Mouse (Mus musculus): ENCODE results near the gene Foxp1. TPM values are rescaled to one million over a fixed set of nuclear protein-coding genes. Genes with fewer than 3 reads are reported as not detected.
A peak's percentile ranks its signal among the peaks of the same experiment; 100 is the strongest.

The Foxp1 gene
- polyA plus RNA-seq, 1 experiment from 2014 or later = 99.3 TPM

- H3K27ac ChIP-seq = peak overlapping the region; percentile 82
- H3K9me3 ChIP-seq = no peaks in the 10 kb centered on the region
- H3K27me3 ChIP-seq (ENCODE audit: insufficient read depth, poor library complexity, severe bottlenecking) = no peaks in the 10 kb centered on the region
- H3K4me1 ChIP-seq = peaks cover 63% of the 10 kb centered on the region
- peak overlapping the region; percentile 48 for H3K4me3 ChIP-seq
- no peaks in the 10 kb centered on the region for H3K36me3 ChIP-seq
- peak; percentile 79 for DNase-seq (ENCODE audit: low spot score)
- 19% methylated on average over 13 of the region's 13 CpGs for WGBS
Observed at GRCm38 (mm10) chr6:99265945-99266656, 256.4 kb downstream of the Foxp1 start.

- Histone ChIP-seq H3K4me1 (peaks cover 66% of the 10 kb centered on the region), H3K27ac (peak overlapping the region; percentile 82; the same call in 1 of the 2 replicates), H3K9me3 (no peaks in the 10 kb centered on the region), H3K36me3 (no peaks in the 10 kb centered on the region), H3K4me3 (peak overlapping the region; percentile 48; the same call in 1 of the 2 replicates), H3K27me3 (ENCODE audit: insufficient read depth, poor library complexity, severe bottlenecking) (no peaks in the 10 kb centered on the region)
- DNase-seq (ENCODE audit: low spot score) = no peak
- WGBS = 29% methylated on average over 4 of the region's 4 CpGs
Observed at GRCm38 (mm10) chr6:99265173-99265572, 257.3 kb downstream of the Foxp1 start.

GRCm38 (mm10) chr6:99264192-99265093, 258.1 kb downstream of the Foxp1 start:
- no peak for DNase-seq (ENCODE audit: low spot score)
- H3K27ac ChIP-seq = peak overlapping the region; percentile 82; the same call in 1 of the 2 replicates

GRCm38 (mm10) chr6:99263886-99264185, 258.7 kb downstream of the Foxp1 start:
- DNase-seq (ENCODE audit: low spot score) = no peak
- H3K4me3 ChIP-seq = peak overlapping the region; percentile 33; the same call in 1 of the 2 replicates
- peaks cover 65% of the 10 kb centered on the region for H3K4me1 ChIP-seq
- H3K9me3 ChIP-seq = no peaks in the 10 kb centered on the region
- no peaks in the 10 kb centered on the region for H3K36me3 ChIP-seq
- no peaks in the 10 kb centered on the region for H3K27me3 ChIP-seq (ENCODE audit: insufficient read depth, poor library complexity, severe bottlenecking)
- H3K27ac ChIP-seq = peak overlapping the region; percentile 73; the same call in 1 of the 2 replicates
- WGBS = 39% methylated on average over 2 of the region's 2 CpGs

More at GRCm38 (mm10) chr6:99264192-99265093, 258.1 kb downstream of the Foxp1 start:
- no peaks in the 10 kb centered on the region for H3K27me3 ChIP-seq (ENCODE audit: insufficient read depth, poor library complexity, severe bottlenecking)
- H3K4me3 ChIP-seq = peak overlapping the region; percentile 29; the same call in 1 of the 2 replicates
- H3K9me3 ChIP-seq = no peaks in the 10 kb centered on the region
- peaks cover 66% of the 10 kb centered on the region for H3K4me1 ChIP-seq
- H3K36me3 ChIP-seq = no peaks in the 10 kb centered on the region
- WGBS = 45% methylated on average over 13 of the region's 13 CpGs

GRCm38 (mm10) chr6:99263061-99263885, 259.2 kb downstream of the Foxp1 start:
- Histone ChIP-seq H3K27me3 (ENCODE audit: insufficient read depth, poor library complexity, severe bottlenecking) (no peaks in the 10 kb centered on the region), H3K36me3 (no peaks in the 10 kb centered on the region), H3K4me1 (peaks cover 65% of the 10 kb centered on the region), H3K27ac (peak overlapping the region; percentile 73; the same call in 1 of the 2 replicates), H3K4me3 (peak overlapping the region; percentile 33), H3K9me3 (no peaks in the 10 kb centered on the region)
- 8% methylated on average over 12 of the region's 12 CpGs for WGBS
- DNase-seq (ENCODE audit: low spot score) = no peak

- Histone ChIP-seq H3K4me1 (peaks cover 58% of the 10 kb centered on the region), H3K27me3 (ENCODE audit: insufficient read depth, poor library complexity, severe bottlenecking) (no peaks in the 10 kb centered on the region), H3K36me3 (no peaks in the 10 kb centered on the region), H3K27ac (peak overlapping the region; percentile 17; the same call in 1 of the 2 replicates), H3K4me3 (no peak overlapping the region), H3K9me3 (no peaks in the 10 kb centered on the region)
- no peak for DNase-seq (ENCODE audit: low spot score)
- 67% methylated on average over 4 of the region's 4 CpGs for WGBS
Observed at GRCm38 (mm10) chr6:99261737-99262130, 260.8 kb downstream of the Foxp1 start.

- Histone ChIP-seq H3K4me1 (peaks cover 52% of the 10 kb centered on the region), H3K4me3 (no peak overlapping the region), H3K9me3 (no peaks in the 10 kb centered on the region), H3K27me3 (ENCODE audit: insufficient read depth, poor library complexity, severe bottlenecking) (no peaks in the 10 kb centered on the region), H3K36me3 (no peaks in the 10 kb centered on the region), H3K27ac (peak overlapping the region; percentile 17; the same call in 1 of the 2 replicates)
- no peak for DNase-seq (ENCODE audit: low spot score)
- WGBS = 61% methylated on average over 11 of the region's 11 CpGs
Observed at GRCm38 (mm10) chr6:99260941-99261736, 261.4 kb downstream of the Foxp1 start.

- Histone ChIP-seq H3K36me3 (no peaks in the 10 kb centered on the region), H3K4me1 (peaks cover 34% of the 10 kb centered on the region), H3K27ac (no peak overlapping the region), H3K27me3 (ENCODE audit: insufficient read depth, poor library complexity, severe bottlenecking) (no peaks in the 10 kb centered on the region), H3K4me3 (no peak overlapping the region), H3K9me3 (no peaks in the 10 kb centered on the region)
- 60% methylated on average over 5 of the region's 5 CpGs for WGBS
- no peak for DNase-seq (ENCODE audit: low spot score)
Observed at GRCm38 (mm10) chr6:99258346-99258745, 264.2 kb downstream of the Foxp1 start.

GRCm38 (mm10) chr6:99257676-99258075, 264.8 kb downstream of the Foxp1 start:
- Histone ChIP-seq H3K27ac (no peak overlapping the region), H3K4me3 (no peak overlapping the region), H3K4me1 (peaks cover 28% of the 10 kb centered on the region), H3K36me3 (no peaks in the 10 kb centered on the region), H3K9me3 (no peaks in the 10 kb centered on the region), H3K27me3 (ENCODE audit: insufficient read depth, poor library complexity, severe bottlenecking) (no peaks in the 10 kb centered on the region)
- WGBS = 71% methylated on average over 2 of the region's 2 CpGs
- DNase-seq (ENCODE audit: low spot score) = no peak

- Histone ChIP-seq H3K4me1 (peaks cover 22% of the 10 kb centered on the region), H3K27ac (no peak overlapping the region), H3K36me3 (no peaks in the 10 kb centered on the region), H3K4me3 (no peak overlapping the region), H3K9me3 (no peaks in the 10 kb centered on the region), H3K27me3 (ENCODE audit: insufficient read depth, poor library complexity, severe bottlenecking) (no peaks in the 10 kb centered on the region)
- 69% methylated on average over 8 of the region's 8 CpGs for WGBS
- no peak for DNase-seq (ENCODE audit: low spot score)
Observed at GRCm38 (mm10) chr6:99253331-99253730, 269.2 kb downstream of the Foxp1 start.

GRCm38 (mm10) chr6:99252816-99253215, 269.7 kb downstream of the Foxp1 start:
- Histone ChIP-seq H3K9me3 (no peaks in the 10 kb centered on the region), H3K27ac (no peak overlapping the region), H3K4me1 (peaks cover 21% of the 10 kb centered on the region), H3K4me3 (no peak overlapping the region), H3K36me3 (no peaks in the 10 kb centered on the region), H3K27me3 (ENCODE audit: insufficient read depth, poor library complexity, severe bottlenecking) (no peaks in the 10 kb centered on the region)
- DNase-seq (ENCODE audit: low spot score) = no peak
- WGBS = 90% methylated on average over 5 of the region's 5 CpGs

- Histone ChIP-seq H3K4me3 (no peak overlapping the region), H3K36me3 (no peaks in the 10 kb centered on the region), H3K27ac (peak overlapping the region; percentile 60), H3K27me3 (ENCODE audit: insufficient read depth, poor library complexity, severe bottlenecking) (no peaks in the 10 kb centered on the region), H3K4me1 (peaks cover 21% of the 10 kb centered on the region), H3K9me3 (no peaks in the 10 kb centered on the region)
- DNase-seq (ENCODE audit: low spot score) = no peak
- 80% methylated on average over 4 of the region's 4 CpGs for WGBS
Observed at GRCm38 (mm10) chr6:99251924-99252323, 270.6 kb downstream of the Foxp1 start.
